Mouse (Mus musculus) brain, embryonic 14.5 days (tissue): ENCODE data around the gene Adam34.
"Not testable (repeated sequence)": the region's sequence is repeated elsewhere in the genome, so short reads cannot be mapped to it uniquely, and the experiment has no call there.

Experiments
- CTCF ChIP-seq: fragments of 200-500 bp; IDR thresholded peaks from 2 replicates; pipeline ENCODE4 v1.5.1; 2012; ENCODE audit warnings: inconsistent platforms, mild to moderate bottlenecking, moderate library complexity, borderline replicate concordance; ENCODE audit not compliant: insufficient read depth, insufficient read length; ENCODE audit errors: extremely low read depth
- POLR2A ChIP-seq: fragments of 200-500 bp; IDR thresholded peaks from 2 replicates; pipeline ENCODE4 v1.6.1; 2012; ENCODE audit warnings: mild to moderate bottlenecking, inconsistent platforms, borderline replicate concordance; ENCODE audit not compliant: poor library complexity, insufficient read depth, insufficient read length, severe bottlenecking; ENCODE audit errors: extremely low read depth

GRCm38 (mm10) chr8:43603166-43603565, 106.7 kb downstream of the Adam34 start:
- TF ChIP-seq POLR2A, CTCF: not testable (repeated sequence)
